Mouse (Mus musculus): Measurements from ENCODE around the gene Sult1a1. TPM values are rescaled to one million over a fixed set of nuclear protein-coding genes. Genes with fewer than 3 reads are reported as not detected.

Gene Sult1a1
- polyA plus RNA-seq, 1 experiment from 2014 or later, result 1.6 TPM

GRCm38 (mm10) chr7:126632478-126632877, 43.8 kb downstream of the Sult1a1 start:
- Histone ChIP-seq H3K27me3 (no peaks in the 10 kb centered on the region), H3K9ac (no peak overlapping the region), H3K27ac (no peak overlapping the region), H3K4me2 (replicated peaks) (no peak overlapping the region), H3K36me3 (no peaks in the 10 kb centered on the region), H3K9me3 (no peaks in the 10 kb centered on the region), H3K4me3 (no peak overlapping the region), H3K4me1 (no peaks in the 10 kb centered on the region)
- no peak for ATAC-seq (ENCODE audit: insufficient number of reproducible peaks, insufficient read depth, low FRiP score, low TSS enrichment)
- 61% methylated on average over 2 of the region's 2 CpGs for WGBS

- Histone ChIP-seq H3K27me3 (no peaks in the 10 kb centered on the region), H3K4me1 (no peaks in the 10 kb centered on the region), H3K4me3 (no peak within 1 kb of the TSS), H3K9ac (no peak within 1 kb of the TSS), H3K27ac (no peak within 1 kb of the TSS), H3K4me2 (replicated peaks) (no peak within 1 kb of the TSS), H3K9me3 (no peaks in the 10 kb centered on the region), H3K36me3 (no peaks in the 10 kb centered on the region)
- WGBS, result 86% methylated on average over 4 of the region's 4 CpGs
- no peak for ATAC-seq (ENCODE audit: insufficient number of reproducible peaks, insufficient read depth, low FRiP score, low TSS enrichment)
These were observed 45.3 kb downstream of the Sult1a1 start, which contains the start of gene Nupr1 for GRCm38 (mm10) chr7:126630824-126631518. Gene Nupr1 (minus strand): TSS chr7:126630861.

- H3K27me3 ChIP-seq, result no peaks in the 10 kb centered on the region
- no peak overlapping the region for H3K4me3 ChIP-seq
- H3K9ac ChIP-seq, result no peak overlapping the region
- no peaks in the 10 kb centered on the region for H3K36me3 ChIP-seq
- no peak overlapping the region for H3K27ac ChIP-seq
- H3K4me2 ChIP-seq (replicated peaks), result no peak overlapping the region
- H3K4me1 ChIP-seq, result no peaks in the 10 kb centered on the region; the same call in 1 of the 2 replicates
- no peaks in the 10 kb centered on the region for H3K9me3 ChIP-seq
- WGBS, result 51% methylated on average over 3 of the region's 3 CpGs
- no peak for ATAC-seq (ENCODE audit: insufficient number of reproducible peaks, insufficient read depth, low FRiP score, low TSS enrichment)
These were observed 46.3 kb downstream of the Sult1a1 start for GRCm38 (mm10) chr7:126629915-126630314.

- no peak for ATAC-seq (ENCODE audit: insufficient number of reproducible peaks, insufficient read depth, low FRiP score, low TSS enrichment)
- H3K27me3 ChIP-seq, result no peaks in the 10 kb centered on the region
- H3K4me1 ChIP-seq, result no peaks in the 10 kb centered on the region; the same call in 1 of the 2 replicates
- H3K36me3 ChIP-seq, result no peaks in the 10 kb centered on the region
- H3K9me3 ChIP-seq, result no peaks in the 10 kb centered on the region
- WGBS, result 60% methylated on average over 6 of the region's 6 CpGs
- H3K4me2 ChIP-seq (replicated peaks), result no peak overlapping the region
- no peak overlapping the region for H3K9ac ChIP-seq
- no peak overlapping the region for H3K4me3 ChIP-seq
- 0 out of 2 replicates have a peak overlapping the region, but pooled peaks have one; percentile 32 for H3K27ac ChIP-seq
These were observed 48.1 kb downstream of the Sult1a1 start for GRCm38 (mm10) chr7:126628111-126628510.

- ATAC-seq (ENCODE audit: insufficient number of reproducible peaks, insufficient read depth, low FRiP score, low TSS enrichment), result no peak
- H3K4me1 ChIP-seq, result no peaks in the 10 kb centered on the region; the same call in 1 of the 2 replicates
- H3K4me3 ChIP-seq, result no peak overlapping the region
- H3K9me3 ChIP-seq, result no peaks in the 10 kb centered on the region
- H3K27me3 ChIP-seq, result no peaks in the 10 kb centered on the region
- no peak overlapping the region for H3K4me2 ChIP-seq (replicated peaks)
- no peak overlapping the region for H3K27ac ChIP-seq
- no peak overlapping the region for H3K9ac ChIP-seq
- H3K36me3 ChIP-seq, result no peaks in the 10 kb centered on the region
- 79% methylated on average over 3 of the region's 3 CpGs for WGBS
These were observed 50.2 kb downstream of the Sult1a1 start for GRCm38 (mm10) chr7:126625807-126626600.

- Histone ChIP-seq H3K27me3 (no peaks in the 10 kb centered on the region), H3K4me2 (replicated peaks) (no peak overlapping the region), H3K27ac (no peak overlapping the region), H3K4me3 (no peak overlapping the region), H3K4me1 (no peaks in the 10 kb centered on the region; the same call in 1 of the 2 replicates), H3K9me3 (no peaks in the 10 kb centered on the region), H3K36me3 (no peaks in the 10 kb centered on the region), H3K9ac (no peak overlapping the region)
- no peak for ATAC-seq (ENCODE audit: insufficient number of reproducible peaks, insufficient read depth, low FRiP score, low TSS enrichment)
- WGBS, result 46% methylated on average over 6 of the region's 6 CpGs
These were observed 50.9 kb downstream of the Sult1a1 start for GRCm38 (mm10) chr7:126625369-126625768.

- WGBS, result 64% methylated on average over 16 of the region's 16 CpGs
These were observed 51.5 kb downstream of the Sult1a1 start for GRCm38 (mm10) chr7:126624774-126625173.

GRCm38 (mm10) chr7:126623381-126623780, 52.9 kb downstream of the Sult1a1 start:
- 85% methylated on average over 1 of the region's 1 CpGs for WGBS

More at GRCm38 (mm10) chr7:126624774-126625173, 51.5 kb downstream of the Sult1a1 start:
- Histone ChIP-seq H3K4me3 (no peak overlapping the region), H3K27me3 (no peaks in the 10 kb centered on the region), H3K36me3 (no peaks in the 10 kb centered on the region), H3K27ac (no peak overlapping the region), H3K4me2 (replicated peaks) (no peak overlapping the region), H3K9ac (no peak overlapping the region), H3K4me1 (no peaks in the 10 kb centered on the region; the same call in 1 of the 2 replicates), H3K9me3 (no peaks in the 10 kb centered on the region)
- ATAC-seq (ENCODE audit: insufficient number of reproducible peaks, insufficient read depth, low FRiP score, low TSS enrichment), result no peak

More at GRCm38 (mm10) chr7:126623381-126623780, 52.9 kb downstream of the Sult1a1 start:
- no peaks in the 10 kb centered on the region for H3K27me3 ChIP-seq
- no peak overlapping the region for H3K4me3 ChIP-seq
- no peak overlapping the region for H3K4me2 ChIP-seq (replicated peaks)
- H3K9ac ChIP-seq, result no peak overlapping the region
- no peaks in the 10 kb centered on the region for H3K9me3 ChIP-seq
- H3K36me3 ChIP-seq, result no peaks in the 10 kb centered on the region
- H3K27ac ChIP-seq, result no peak overlapping the region
- no peak for ATAC-seq (ENCODE audit: insufficient number of reproducible peaks, insufficient read depth, low FRiP score, low TSS enrichment)
- no peaks in the 10 kb centered on the region; the same call in 1 of the 2 replicates for H3K4me1 ChIP-seq

Other genes with a start within 250 kb of the Sult1a1 start
- gene Rabep2, start 247.7 kb downstream of the Sult1a1 start, polyA plus RNA-seq (2016; fragmentation: Nextera tagmentation; extraction: Ambion mirVana), result 35.3 and 36.7 TPM in 2 replicates
- gene Atp2a1, start 213.3 kb downstream of the Sult1a1 start, polyA plus RNA-seq (2016; fragmentation: Nextera tagmentation; extraction: Ambion mirVana), result 22.3 and 26.8 TPM in 2 replicates
- 60.2 and 62.6 TPM in 2 replicates for gene Sh2b1, start 201.0 kb downstream of the Sult1a1 start, polyA plus RNA-seq (2016; fragmentation: Nextera tagmentation; extraction: Ambion mirVana)
- gene Tufm, start 189.1 kb downstream of the Sult1a1 start, polyA plus RNA-seq (2016; fragmentation: Nextera tagmentation; extraction: Ambion mirVana), result 138 and 141 TPM in 2 replicates
- 62.9 and 64.0 TPM in 2 replicates for gene Atxn2l, start 173.0 kb downstream of the Sult1a1 start, polyA plus RNA-seq (2016; fragmentation: Nextera tagmentation; extraction: Ambion mirVana)
- gene Eif3c, start 110.0 kb downstream of the Sult1a1 start, polyA plus RNA-seq (2016; fragmentation: Nextera tagmentation; extraction: Ambion mirVana), result 186 and 200 TPM in 2 replicates
- 0.59 and 0.96 TPM in 2 replicates for gene Apobr, start 91.5 kb downstream of the Sult1a1 start, polyA plus RNA-seq (2016; fragmentation: Nextera tagmentation; extraction: Ambion mirVana)
- 33.3 and 34.4 TPM in 2 replicates for gene Cln3, start 90.6 kb downstream of the Sult1a1 start, polyA plus RNA-seq (2016; fragmentation: Nextera tagmentation; extraction: Ambion mirVana)
- gene Il27, start 81.5 kb downstream of the Sult1a1 start, polyA plus RNA-seq (2016; fragmentation: Nextera tagmentation; extraction: Ambion mirVana), result not detected in 2 replicates
- 4.3 and 5.6 TPM in 2 replicates for gene Nupr1, start 45.6 kb downstream of the Sult1a1 start, polyA plus RNA-seq (2016; fragmentation: Nextera tagmentation; extraction: Ambion mirVana)
- 43.6 and 48.2 TPM in 2 replicates for gene Sgf29, start 27.1 kb downstream of the Sult1a1 start, polyA plus RNA-seq (2016; fragmentation: Nextera tagmentation; extraction: Ambion mirVana)
- gene Bola2, start 19.0 kb upstream of the Sult1a1 start, polyA plus RNA-seq (2016; fragmentation: Nextera tagmentation; extraction: Ambion mirVana), result 138 and 141 TPM in 2 replicates
- gene Slx1b, start 19.4 kb upstream of the Sult1a1 start, polyA plus RNA-seq (2016; fragmentation: Nextera tagmentation; extraction: Ambion mirVana), result 13.4 and 13.5 TPM in 2 replicates
- 37.8 and 39.0 TPM in 2 replicates for gene Coro1a, start 31.4 kb upstream of the Sult1a1 start, polyA plus RNA-seq (2016; fragmentation: Nextera tagmentation; extraction: Ambion mirVana)
- gene Mapk3, start 83.2 kb upstream of the Sult1a1 start, polyA plus RNA-seq (2016; fragmentation: Nextera tagmentation; extraction: Ambion mirVana), result 52.2 and 54.5 TPM in 2 replicates
- 1.00 and 1.6 TPM in 2 replicates for gene Gdpd3, start 89.9 kb upstream of the Sult1a1 start, polyA plus RNA-seq (2016; fragmentation: Nextera tagmentation; extraction: Ambion mirVana)
- 118 and 119 TPM in 2 replicates for gene Ypel3, start 100.5 kb upstream of the Sult1a1 start, polyA plus RNA-seq (2016; fragmentation: Nextera tagmentation; extraction: Ambion mirVana)
- gene Tbx6, start 105.1 kb upstream of the Sult1a1 start, polyA plus RNA-seq (2016; fragmentation: Nextera tagmentation; extraction: Ambion mirVana), result 0.61 and 0.85 TPM in 2 replicates
- 362 and 385 TPM in 2 replicates for gene Ppp4c, start 116.1 kb upstream of the Sult1a1 start, polyA plus RNA-seq (2016; fragmentation: Nextera tagmentation; extraction: Ambion mirVana)
- gene Fam57b, start 121.2 kb upstream of the Sult1a1 start, polyA plus RNA-seq (2016; fragmentation: Nextera tagmentation; extraction: Ambion mirVana), result 1.2 and 2.0 TPM in 2 replicates
- gene 4930451I11Rik, start 155.2 kb upstream of the Sult1a1 start, polyA plus RNA-seq (2016; fragmentation: Nextera tagmentation; extraction: Ambion mirVana), result not detected in 2 replicates
- gene Doc2a, start 171.0 kb upstream of the Sult1a1 start, polyA plus RNA-seq (2016; fragmentation: Nextera tagmentation; extraction: Ambion mirVana), result 2.1 and 2.8 TPM in 2 replicates
- 43.7 and 45.6 TPM in 2 replicates for gene Hirip3, start 185.5 kb upstream of the Sult1a1 start, polyA plus RNA-seq (2016; fragmentation: Nextera tagmentation; extraction: Ambion mirVana)
- gene Ino80e, start 185.9 kb upstream of the Sult1a1 start, polyA plus RNA-seq (2016; fragmentation: Nextera tagmentation; extraction: Ambion mirVana), result 96.7 and 99.6 TPM in 2 replicates
- gene Taok2, start 208.3 kb upstream of the Sult1a1 start, polyA plus RNA-seq (2016; fragmentation: Nextera tagmentation; extraction: Ambion mirVana), result 57.7 and 61.3 TPM in 2 replicates
- gene Tmem219, start 246.5 kb upstream of the Sult1a1 start, polyA plus RNA-seq (2016; fragmentation: Nextera tagmentation; extraction: Ambion mirVana), result 18.6 and 22.2 TPM in 2 replicates

Measured in embryonic facial prominence, embryonic 12.5 days (tissue).